In genomic region chr7:143151171-143151570, GRCm38 (mm10) we compare ENCODE assay signal across 9 mouse cellular contexts. TPM values are rescaled to one million over a fixed set of nuclear protein-coding genes. Genes with fewer than 3 reads are reported as not detected.
DNase-seq lines count a peak whose midpoint lies in the region; ATAC-seq and TF ChIP-seq lines count a peak whose summit lies in the region.
"Had no signal": no experiment of that assay in that cellular context is flagged by ENCODE, and none has a peak within 500 bp of the region (broad histone marks: within the 10 kb centered on the region; RNA-seq: fewer than 3 reads in every experiment).

No protein-coding gene starts in this region.

- H3K9ac ChIP-seq in neural tube, embryonic 15.5 days (replicated peaks) = no peak overlapping the region
- H3K9ac ChIP-seq in limb, embryonic 11.5 days (ENCODE audit: low read length) = no peak overlapping the region

- H3K4me1 ChIP-seq in neural tube, embryonic 15.5 days = peaks cover 17% of the 10 kb centered on the region
- H3K4me1 ChIP-seq in cortical plate, adult 2 months (ENCODE audit: control insufficient read depth, insufficient read depth, low read length) = no peaks in the 10 kb centered on the region
- H3K4me1 ChIP-seq in limb, embryonic 11.5 days (ENCODE audit: control insufficient read depth, insufficient read depth, low read length) = peaks cover 10% of the 10 kb centered on the region; the same call in 1 of the 2 replicates

- H3K36me3 ChIP-seq in neural tube, embryonic 15.5 days = no peaks in the 10 kb centered on the region
- no peaks in the 10 kb centered on the region for H3K36me3 ChIP-seq in limb, embryonic 11.5 days (ENCODE audit: control insufficient read depth, insufficient read depth, low read length)

- H3K9me3 ChIP-seq in neural tube, embryonic 15.5 days (replicated peaks) = no peaks in the 10 kb centered on the region
- H3K9me3 ChIP-seq in limb, embryonic 11.5 days (ENCODE audit: control insufficient read depth, low read length) = no peaks in the 10 kb centered on the region

- no peak overlapping the region for H3K27ac ChIP-seq in neural tube, embryonic 15.5 days (replicated peaks)
- H3K27ac ChIP-seq in cortical plate, adult 2 months (ENCODE audit: insufficient read depth, low read length) = no peak overlapping the region
- no peak overlapping the region for H3K27ac ChIP-seq in limb, embryonic 11.5 days (replicated peaks; ENCODE audit: low read depth, low read length)

- no peaks in the 10 kb centered on the region; the same call in 1 of the 2 replicates for H3K27me3 ChIP-seq in neural tube, embryonic 15.5 days (replicated peaks)
- H3K27me3 ChIP-seq in limb, embryonic 11.5 days (ENCODE audit: control insufficient read depth, insufficient read depth, low read length) = no peaks in the 10 kb centered on the region

- no peak overlapping the region for H3K4me2 ChIP-seq in neural tube, embryonic 15.5 days
- H3K4me2 ChIP-seq in limb, embryonic 11.5 days (ENCODE audit: low read depth, severe bottlenecking) = no peak overlapping the region

- no peak for ATAC-seq in neural tube, embryonic 15.5 days (ENCODE audit: low FRiP score)
- ATAC-seq in limb, embryonic 11.5 days (ENCODE audit: insufficient number of reproducible peaks, low FRiP score, low TSS enrichment, low read depth) = no peak

- 9% methylated on average over 2 of the region's 2 CpGs for WGBS in neural tube, embryonic 15.5 days
- 8% methylated on average over 2 of the region's 2 CpGs for WGBS in limb, embryonic 11.5 days

- DNase-seq in gastrocnemius, adult 18-20 months (ENCODE audit: low spot score) = peak; percentile 51
- DNase-seq in gastrocnemius, postnatal 14 days = no peak
- DNase-seq in neural tube, embryonic 10.5 days (ENCODE audit: extremely low spot score, low spot score) = peak; percentile 50
- peak; percentile 71 for DNase-seq in limb, embryonic 11.5 days (ENCODE audit: low spot score)
- DNase-seq in right cerebral cortex, postnatal 10 days (ENCODE audit: low spot score in 2 of 2) = peak; percentile 29 to 43
- DNase-seq in urinary bladder, adult 2 months (ENCODE audit: low spot score) = no peak

- peak; percentile 56; the same call in 1 of the 2 replicates for TF ChIP-seq CTCF in cortical plate, adult 2 months (IDR thresholded peaks at IDR 0.05; ENCODE audit: extremely low read depth, insufficient read depth, low read length)

- TF ChIP-seq POLR2A in cortical plate, adult 2 months (IDR thresholded peaks at IDR 0.05; ENCODE audit: extremely low read depth, insufficient read depth, low read length) = no peak

- intact Hi-C loops in gastrocnemius, postnatal 14 days (cut with DNase I; ENCODE audit: low total_unique reads) = no loop called here

- H3K4me3 ChIP-seq in neural tube, embryonic 15.5 days (replicated peaks) = no peak overlapping the region
- no peak overlapping the region for H3K4me3 ChIP-seq in cortical plate, adult 2 months (ENCODE audit: insufficient read depth, low read length)
- H3K4me3 ChIP-seq in limb, embryonic 11.5 days (ENCODE audit: low read depth, low read length) = no peak overlapping the region

RNA-seq across cellular contexts. Expression of gene Kcnq1, which starts 45.0 kb away (rescaled TPM):
- under 1 TPM; 0.50 to 0.57 TPM for total RNA-seq in gastrocnemius, adult 18-20 months (2021)
- 1 to 10 TPM in 1 of 2 experiments, under 1 TPM in 1; 0.84 to 1.4 TPM for total RNA-seq in gastrocnemius, postnatal 14 days (2021)
- polyA plus RNA-seq in neural tube, embryonic 15.5 days (2015; fragmentation: Nextera tagmentation; extraction: Ambion mirVana) = 0.88 and 1.9 TPM in 2 replicates
- polyA plus RNA-seq in cortical plate, adult 2 months (2012; rRNA removed) = 0.62 and 0.79 TPM in 2 replicates
- 1.5 and 1.7 TPM in 2 replicates for polyA plus RNA-seq in limb, embryonic 11.5 days (2014; fragmentation: Nextera tagmentation; extraction: Ambion mirVana)
- polyA plus RNA-seq in urinary bladder, adult 2 months (2012; rRNA removed) = 1.0 and 1.5 TPM in 2 replicates
- total RNA-seq: neutrophil, adult 5-6 weeks had no signal

RNA-seq across cellular contexts. Expression of gene Trpm5, which starts 56.7 kb away (rescaled TPM):
- total RNA-seq in gastrocnemius, adult 18-20 months (2021) = not detected
- total RNA-seq in gastrocnemius, postnatal 14 days (2021) = under 1 TPM; 0.38 to 0.51 TPM
- polyA plus RNA-seq in neural tube, embryonic 15.5 days (2015; fragmentation: Nextera tagmentation; extraction: Ambion mirVana) = 1.8 and 3.9 TPM in 2 replicates
- polyA plus RNA-seq in cortical plate, adult 2 months (2012; rRNA removed) = not detected in 2 replicates
- 2.4 and 2.9 TPM in 2 replicates for polyA plus RNA-seq in limb, embryonic 11.5 days (2014; fragmentation: Nextera tagmentation; extraction: Ambion mirVana)
- polyA plus RNA-seq in urinary bladder, adult 2 months (2012; rRNA removed) = 0.21 and 0.29 TPM in 2 replicates
- total RNA-seq: neutrophil, adult 5-6 weeks had no signal

Comparison
In these comparisons a context has a peak if more than half of its experiments do, and no peak if none do; other contexts are left out.
1. DNase-seq: peak in gastrocnemius, adult 18-20 months (single experiment), neural tube, embryonic 10.5 days (single experiment), limb, embryonic 11.5 days (single experiment) and right cerebral cortex, postnatal 10 days (2 of 2); none in gastrocnemius, postnatal 14 days (single experiment) and urinary bladder, adult 2 months (single experiment).